Mouse (Mus musculus): ENCODE data around the gene Srgap3. TPM values are rescaled to one million over a fixed set of nuclear protein-coding genes. Genes with fewer than 3 reads are reported as not detected.

The Srgap3 gene
- polyA plus RNA-seq, 1 experiment from 2014 or later = 5.3 TPM

- H3K4me1 ChIP-seq = peaks cover 26% of the 10 kb centered on the region
- WGBS = 62% methylated on average over 10 of the region's 10 CpGs
- no peak overlapping the region for H3K4me3 ChIP-seq (replicated peaks)
- no peak overlapping the region for H3K4me2 ChIP-seq
- H3K9ac ChIP-seq = no peak overlapping the region
- H3K27ac ChIP-seq = peak overlapping the region; percentile 78
- H3K27me3 ChIP-seq (replicated peaks) = no peaks in the 10 kb centered on the region
- no peaks in the 10 kb centered on the region for H3K36me3 ChIP-seq
- H3K9me3 ChIP-seq = no peaks in the 10 kb centered on the region
- ATAC-seq (ENCODE audit: insufficient read depth, low FRiP score, low read depth) = no peak
These were observed 25.1 kb upstream of the Srgap3 start for GRCm38 (mm10) chr6:112972127-112972526.

GRCm38 (mm10) chr6:112971116-112971768 lies 24.2 kb upstream of the Srgap3 start:
- H3K9ac ChIP-seq = no peak overlapping the region
- no peak overlapping the region for H3K27ac ChIP-seq
- H3K4me2 ChIP-seq = no peak overlapping the region
- H3K4me1 ChIP-seq = peaks cover 26% of the 10 kb centered on the region
- 57% methylated on average over 6 of the region's 6 CpGs for WGBS
- H3K9me3 ChIP-seq = no peaks in the 10 kb centered on the region
- H3K27me3 ChIP-seq (replicated peaks) = no peaks in the 10 kb centered on the region
- ATAC-seq (ENCODE audit: insufficient read depth, low FRiP score, low read depth) = no peak
- H3K4me3 ChIP-seq (replicated peaks) = no peak overlapping the region
- H3K36me3 ChIP-seq = no peaks in the 10 kb centered on the region

GRCm38 (mm10) chr6:112967359-112967758 lies 20.3 kb upstream of the Srgap3 start:
- H3K27me3 ChIP-seq (replicated peaks) = no peaks in the 10 kb centered on the region
- ATAC-seq (ENCODE audit: insufficient read depth, low FRiP score, low read depth) = no peak
- no peaks in the 10 kb centered on the region for H3K9me3 ChIP-seq
- 89% methylated on average over 6 of the region's 6 CpGs for WGBS
- H3K36me3 ChIP-seq = no peaks in the 10 kb centered on the region
- H3K27ac ChIP-seq = no peak overlapping the region
- H3K9ac ChIP-seq = no peak overlapping the region
- H3K4me1 ChIP-seq = peaks cover 5% of the 10 kb centered on the region; the same call in 1 of the 2 replicates
- H3K4me2 ChIP-seq = no peak overlapping the region
- no peak overlapping the region for H3K4me3 ChIP-seq (replicated peaks)

- 34% methylated on average over 6 of the region's 6 CpGs for WGBS
- no peaks in the 10 kb centered on the region for H3K36me3 ChIP-seq
- H3K4me3 ChIP-seq (replicated peaks) = no peak overlapping the region
- H3K27me3 ChIP-seq (replicated peaks) = 0 out of 2 replicates have a peak, but pooled peaks cover 3% of the 10 kb centered on the region
- no peak overlapping the region for H3K4me2 ChIP-seq
- ATAC-seq (ENCODE audit: insufficient read depth, low FRiP score, low read depth) = no peak
- peaks cover 6% of the 10 kb centered on the region; the same call in 1 of the 2 replicates for H3K4me1 ChIP-seq
- no peak overlapping the region for H3K27ac ChIP-seq
- H3K9ac ChIP-seq = no peak overlapping the region
- no peaks in the 10 kb centered on the region for H3K9me3 ChIP-seq
These were observed 11.3 kb upstream of the Srgap3 start for GRCm38 (mm10) chr6:112958360-112958759.

GRCm38 (mm10) chr6:112957583-112958280 lies 10.7 kb upstream of the Srgap3 start:
- H3K27ac ChIP-seq = no peak overlapping the region

GRCm38 (mm10) chr6:112955773-112956172 lies 8.7 kb upstream of the Srgap3 start:
- no peak overlapping the region for H3K27ac ChIP-seq
- no peak for ATAC-seq (ENCODE audit: insufficient read depth, low FRiP score, low read depth)
- H3K27me3 ChIP-seq (replicated peaks) = 0 out of 2 replicates have a peak, but pooled peaks cover 3% of the 10 kb centered on the region
- no peak overlapping the region for H3K9ac ChIP-seq
- no peak overlapping the region for H3K4me2 ChIP-seq
- no peaks in the 10 kb centered on the region for H3K9me3 ChIP-seq
- H3K4me3 ChIP-seq (replicated peaks) = no peak overlapping the region
- no peaks in the 10 kb centered on the region for H3K36me3 ChIP-seq
- H3K4me1 ChIP-seq = peaks cover 6% of the 10 kb centered on the region; the same call in 1 of the 2 replicates
- WGBS = 54% methylated on average over 2 of the region's 2 CpGs

More at GRCm38 (mm10) chr6:112957583-112958280, 10.7 kb upstream of the Srgap3 start:
- Histone ChIP-seq H3K27me3 (replicated peaks) (0 out of 2 replicates have a peak, but pooled peaks cover 3% of the 10 kb centered on the region), H3K4me2 (peak overlapping the region; percentile 16; the same call in 1 of the 2 replicates), H3K9me3 (no peaks in the 10 kb centered on the region), H3K9ac (no peak overlapping the region), H3K36me3 (no peaks in the 10 kb centered on the region), H3K4me3 (replicated peaks) (no peak overlapping the region), H3K4me1 (peaks cover 6% of the 10 kb centered on the region; the same call in 1 of the 2 replicates)
- WGBS = 44% methylated on average over 11 of the region's 11 CpGs
- ATAC-seq (ENCODE audit: insufficient read depth, low FRiP score, low read depth) = 0 out of 2 replicates have a peak, but pooled peaks have one; percentile 31

GRCm38 (mm10) chr6:112953905-112954304 lies 6.8 kb upstream of the Srgap3 start:
- H3K4me2 ChIP-seq = no peak overlapping the region
- no peaks in the 10 kb centered on the region for H3K9me3 ChIP-seq
- no peak overlapping the region for H3K4me3 ChIP-seq (replicated peaks)
- no peaks in the 10 kb centered on the region for H3K36me3 ChIP-seq
- H3K9ac ChIP-seq = no peak overlapping the region
- no peak overlapping the region for H3K27ac ChIP-seq
- WGBS = 79% methylated on average over 7 of the region's 7 CpGs
- no peak for ATAC-seq (ENCODE audit: insufficient read depth, low FRiP score, low read depth)
- H3K4me1 ChIP-seq = peaks cover 10% of the 10 kb centered on the region; the same call in 1 of the 2 replicates
- H3K27me3 ChIP-seq (replicated peaks) = 0 out of 2 replicates have a peak, but pooled peaks cover 3% of the 10 kb centered on the region

- ATAC-seq (ENCODE audit: insufficient read depth, low FRiP score, low read depth) = no peak
- H3K27ac ChIP-seq = peak overlapping the region; percentile 69; the same call in 1 of the 2 replicates
- 81% methylated on average over 2 of the region's 2 CpGs for WGBS
These were observed 4.2 kb upstream of the Srgap3 start for GRCm38 (mm10) chr6:112951254-112951653.

GRCm38 (mm10) chr6:112950205-112951110 lies 3.4 kb upstream of the Srgap3 start:
- Histone ChIP-seq H3K9ac (no peak overlapping the region), H3K4me1 (peaks cover 12% of the 10 kb centered on the region), H3K27me3 (replicated peaks) (0 out of 2 replicates have a peak, but pooled peaks cover 3% of the 10 kb centered on the region), H3K4me3 (replicated peaks) (no peak overlapping the region), H3K27ac (peak overlapping the region; percentile 73), H3K4me2 (peak overlapping the region; percentile 8; the same call in 1 of the 2 replicates), H3K36me3 (no peaks in the 10 kb centered on the region), H3K9me3 (no peaks in the 10 kb centered on the region)
- ATAC-seq (ENCODE audit: insufficient read depth, low FRiP score, low read depth) = no peak
- 34% methylated on average over 8 of the region's 8 CpGs for WGBS

More at GRCm38 (mm10) chr6:112951254-112951653, 4.2 kb upstream of the Srgap3 start:
- Histone ChIP-seq H3K9me3 (no peaks in the 10 kb centered on the region), H3K4me2 (no peak overlapping the region), H3K36me3 (no peaks in the 10 kb centered on the region), H3K4me3 (replicated peaks) (no peak overlapping the region), H3K27me3 (replicated peaks) (0 out of 2 replicates have a peak, but pooled peaks cover 3% of the 10 kb centered on the region), H3K4me1 (peaks cover 12% of the 10 kb centered on the region), H3K9ac (no peak overlapping the region)

- no peak overlapping the region for H3K9ac ChIP-seq
- ATAC-seq (ENCODE audit: insufficient read depth, low FRiP score, low read depth) = no peak
- H3K27ac ChIP-seq = no peak overlapping the region
- no peak overlapping the region for H3K4me2 ChIP-seq
- 61% methylated on average over 2 of the region's 2 CpGs for WGBS
- no peaks in the 10 kb centered on the region for H3K36me3 ChIP-seq
- no peaks in the 10 kb centered on the region for H3K27me3 ChIP-seq (replicated peaks)
- H3K4me1 ChIP-seq = peaks cover 16% of the 10 kb centered on the region
- no peak overlapping the region for H3K4me3 ChIP-seq (replicated peaks)
- no peaks in the 10 kb centered on the region for H3K9me3 ChIP-seq
These were observed 2.2 kb upstream of the Srgap3 start for GRCm38 (mm10) chr6:112949220-112949619.

- H3K27me3 ChIP-seq (replicated peaks) = no peaks in the 10 kb centered on the region
- no peak overlapping the region for H3K9ac ChIP-seq
- WGBS = 70% methylated on average over 2 of the region's 2 CpGs
- H3K27ac ChIP-seq = no peak overlapping the region
- no peaks in the 10 kb centered on the region for H3K36me3 ChIP-seq
- ATAC-seq (ENCODE audit: insufficient read depth, low FRiP score, low read depth) = no peak
- H3K4me1 ChIP-seq = peaks cover 16% of the 10 kb centered on the region
- no peaks in the 10 kb centered on the region for H3K9me3 ChIP-seq
- H3K4me2 ChIP-seq = no peak overlapping the region
- no peak overlapping the region for H3K4me3 ChIP-seq (replicated peaks)
These were observed 1.4 kb upstream of the Srgap3 start for GRCm38 (mm10) chr6:112948416-112948815.

Data from stomach, embryonic 15.5 days (tissue).